Mouse (Mus musculus): ENCODE measurements around the gene Gimap5. TPM values are rescaled to one million over a fixed set of nuclear protein-coding genes. Genes with fewer than 3 reads are reported as not detected.
A peak's percentile ranks its signal among the peaks of the same experiment; 100 is the strongest.

Gene Gimap5
- polyA plus RNA-seq (2016; fragmentation: Nextera tagmentation; extraction: Ambion mirVana), result 1.4 and 1.6 TPM in 2 replicates

DNA sequence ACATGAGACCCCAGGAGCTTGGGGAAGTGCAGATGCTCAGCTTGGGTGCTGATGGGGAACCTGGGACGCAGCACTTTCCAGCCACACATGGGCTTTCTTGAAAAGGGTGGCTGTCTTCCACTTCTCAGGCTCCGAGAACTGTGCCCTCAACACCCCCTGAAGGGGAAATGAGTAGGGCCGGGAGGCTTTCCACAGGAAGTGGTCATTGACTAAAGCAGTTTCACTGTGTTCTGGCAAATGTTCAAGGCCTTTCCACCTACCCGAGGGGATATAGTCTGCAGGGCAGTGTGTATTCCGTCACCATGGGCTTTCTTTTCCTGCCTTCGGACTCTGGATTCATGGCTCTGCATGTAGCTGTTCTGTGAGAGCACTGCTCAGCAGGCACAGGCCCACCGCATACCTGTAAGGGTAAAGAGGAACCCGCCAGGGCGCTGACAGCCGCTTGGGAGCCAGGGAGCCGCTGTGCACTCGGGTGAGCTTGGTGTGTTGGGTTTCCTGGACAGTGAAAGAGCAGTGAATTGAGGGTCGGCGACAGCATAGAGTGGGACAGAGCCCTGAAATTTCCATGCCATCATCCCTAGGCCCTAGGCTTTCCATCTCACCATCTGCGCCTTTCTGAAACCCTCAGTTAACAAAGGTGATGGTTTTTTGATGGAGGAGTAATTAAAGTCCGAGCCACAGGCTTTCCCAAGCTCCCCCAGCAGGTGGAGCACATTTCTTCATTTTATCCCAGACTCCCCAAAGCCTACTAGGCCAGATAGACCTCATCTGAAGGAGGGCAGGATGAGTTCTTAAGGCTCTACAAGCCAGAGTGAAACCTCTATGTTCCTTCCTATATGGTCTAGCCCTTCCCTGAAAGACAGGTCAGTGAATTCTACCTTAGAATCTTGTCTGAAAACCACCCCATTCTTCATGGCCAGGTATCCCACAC is at the start of gene Gimap5:
TSS of gene Gimap5 (plus strand) at position 239 of the 931 bp plus-strand sequence.
- Histone ChIP-seq H3K4me3 (replicated peaks) (no peak within 1 kb of the TSS), H3K4me2 (peak within 1 kb of the TSS; percentile 23; the same call in 1 of the 2 replicates), H3K4me1 (replicated peaks) (peaks cover 11% of the 10 kb centered on the region; the same call in 1 of the 2 replicates), H3K9me3 (no peaks in the 10 kb centered on the region), H3K36me3 (no peaks in the 10 kb centered on the region), H3K27ac (0 out of 2 replicates have a peak within 1 kb of the TSS, but pooled peaks have one; percentile 59), H3K9ac (replicated peaks) (no peak within 1 kb of the TSS), H3K27me3 (peaks cover 46% of the 10 kb centered on the region)
- WGBS, result 48% methylated on average over 16 of the region's 16 CpGs
- ATAC-seq (ENCODE audit: insufficient number of reproducible peaks, insufficient read depth, low FRiP score, low TSS enrichment, low read depth), result no peak

DNA sequence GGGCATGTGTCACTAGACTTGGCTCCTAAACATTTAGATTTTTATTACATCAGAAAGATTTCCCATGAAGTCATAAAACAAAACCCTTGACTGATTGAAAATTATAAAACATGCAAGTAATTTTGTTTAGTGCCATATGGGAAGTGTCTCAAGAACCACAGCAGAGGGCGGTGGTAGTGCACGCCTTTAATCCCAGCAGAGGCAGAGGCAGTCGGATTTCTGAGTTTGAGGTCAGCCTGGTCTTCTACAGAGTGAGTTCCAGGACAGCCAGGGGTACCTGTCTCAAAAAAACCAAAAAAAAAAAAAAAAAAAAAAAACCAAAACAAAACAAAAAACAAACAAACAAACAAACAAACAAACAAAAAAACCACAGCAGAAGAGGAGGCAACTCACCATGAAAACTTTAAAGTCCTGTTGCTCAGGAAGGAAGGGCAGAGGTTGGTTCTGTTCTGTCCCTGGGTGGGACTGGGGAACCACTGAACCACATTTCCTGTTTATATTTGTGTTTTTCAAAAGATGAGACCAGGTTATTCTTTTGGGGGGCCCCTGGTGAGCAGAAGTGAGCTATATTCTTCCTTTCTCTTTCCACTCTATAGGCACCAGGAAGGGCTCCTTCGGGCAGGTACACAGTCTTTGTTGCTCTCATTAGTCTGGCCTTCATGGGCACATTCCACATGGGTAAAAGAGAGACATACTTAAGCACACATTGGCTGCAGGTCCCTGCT is 49.0 kb upstream of the Gimap5 start:
- no peaks in the 10 kb centered on the region for H3K27me3 ChIP-seq
- H3K4me1 ChIP-seq (replicated peaks), result no peaks in the 10 kb centered on the region
- ATAC-seq (ENCODE audit: insufficient number of reproducible peaks, insufficient read depth, low FRiP score, low TSS enrichment, low read depth), result no peak
- H3K36me3 ChIP-seq, result no peaks in the 10 kb centered on the region
- no peak overlapping the region for H3K9ac ChIP-seq (replicated peaks)
- H3K27ac ChIP-seq, result no peak overlapping the region
- 83% methylated on average over 4 of the region's 4 CpGs for WGBS
- 0 out of 2 replicates have a peak, but pooled peaks cover 6% of the 10 kb centered on the region for H3K9me3 ChIP-seq
- H3K4me3 ChIP-seq (replicated peaks), result no peak overlapping the region
- no peak overlapping the region for H3K4me2 ChIP-seq

DNA sequence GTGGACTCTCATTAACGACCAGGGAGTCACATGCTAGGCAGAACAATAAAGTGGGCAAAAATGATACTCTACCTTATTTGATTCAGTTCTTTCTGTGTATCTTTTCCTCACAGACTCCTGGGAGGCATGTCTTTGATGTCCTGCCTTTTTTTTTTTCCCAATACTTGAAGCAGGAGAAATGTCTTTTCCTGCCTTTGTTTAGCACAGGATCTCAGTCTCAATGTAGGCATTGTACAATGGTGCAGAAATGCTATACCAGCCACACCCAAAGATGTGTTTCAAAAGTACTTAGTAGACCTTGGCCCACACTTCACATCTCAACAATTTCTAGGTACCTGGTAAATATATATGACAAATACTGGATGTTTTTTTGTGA is 48.5 kb upstream of the Gimap5 start:
- H3K9me3 ChIP-seq, result 0 out of 2 replicates have a peak, but pooled peaks cover 6% of the 10 kb centered on the region
- H3K4me1 ChIP-seq (replicated peaks), result no peaks in the 10 kb centered on the region
- no peak for ATAC-seq (ENCODE audit: insufficient number of reproducible peaks, insufficient read depth, low FRiP score, low TSS enrichment, low read depth)
- no peaks in the 10 kb centered on the region for H3K36me3 ChIP-seq
- H3K27ac ChIP-seq, result no peak overlapping the region
- H3K4me2 ChIP-seq, result no peak overlapping the region
- H3K27me3 ChIP-seq, result no peaks in the 10 kb centered on the region
- 58% methylated on average over 1 of the region's 1 CpGs for WGBS
- no peak overlapping the region for H3K4me3 ChIP-seq (replicated peaks)
- H3K9ac ChIP-seq (replicated peaks), result no peak overlapping the region

DNA sequence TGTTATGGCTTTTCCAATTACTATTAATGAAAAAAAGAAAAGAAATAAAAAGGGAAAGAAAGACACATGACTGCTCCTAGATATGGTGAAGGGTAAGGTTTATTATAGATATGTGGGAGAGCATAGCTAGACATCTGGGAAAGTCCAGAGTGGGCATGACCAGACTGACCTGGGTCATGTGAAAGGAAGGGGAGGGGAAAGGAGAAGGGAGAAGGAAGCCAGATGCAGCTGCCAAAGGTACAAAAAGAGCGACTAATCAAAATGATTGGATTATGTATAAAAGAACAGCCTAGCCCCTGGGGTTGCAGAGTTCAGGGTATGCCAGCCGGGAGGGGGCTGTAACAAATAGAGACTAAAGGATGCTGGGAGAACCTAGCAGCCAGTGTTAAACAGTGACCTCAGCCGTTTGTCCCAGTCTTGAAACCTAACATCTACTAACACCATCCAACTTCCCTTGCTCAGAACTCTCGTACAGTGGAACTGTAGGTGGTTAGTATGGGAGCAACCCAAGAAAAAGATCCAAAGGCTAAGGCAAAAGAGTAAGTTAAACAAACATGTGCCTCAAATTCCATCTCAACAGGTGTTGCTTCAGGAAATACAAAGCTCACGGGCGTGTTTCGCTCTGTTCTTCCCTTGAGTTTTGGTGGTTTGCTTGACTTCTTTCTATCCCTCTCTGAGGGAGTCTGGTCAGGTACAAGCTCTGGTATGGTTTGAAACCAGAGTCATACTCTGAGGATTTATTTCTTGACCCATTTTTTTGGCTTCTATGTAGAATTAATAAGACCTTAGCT is 47.7 kb upstream of the Gimap5 start:
- Histone ChIP-seq H3K4me2 (no peak overlapping the region), H3K4me3 (replicated peaks) (no peak overlapping the region), H3K27me3 (no peaks in the 10 kb centered on the region), H3K27ac (no peak overlapping the region), H3K9me3 (0 out of 2 replicates have a peak, but pooled peaks cover 6% of the 10 kb centered on the region), H3K36me3 (no peaks in the 10 kb centered on the region), H3K9ac (replicated peaks) (no peak overlapping the region), H3K4me1 (replicated peaks) (no peaks in the 10 kb centered on the region)
- no peak for ATAC-seq (ENCODE audit: insufficient number of reproducible peaks, insufficient read depth, low FRiP score, low TSS enrichment, low read depth)
- WGBS, result 85% methylated on average over 7 of the region's 7 CpGs

DNA sequence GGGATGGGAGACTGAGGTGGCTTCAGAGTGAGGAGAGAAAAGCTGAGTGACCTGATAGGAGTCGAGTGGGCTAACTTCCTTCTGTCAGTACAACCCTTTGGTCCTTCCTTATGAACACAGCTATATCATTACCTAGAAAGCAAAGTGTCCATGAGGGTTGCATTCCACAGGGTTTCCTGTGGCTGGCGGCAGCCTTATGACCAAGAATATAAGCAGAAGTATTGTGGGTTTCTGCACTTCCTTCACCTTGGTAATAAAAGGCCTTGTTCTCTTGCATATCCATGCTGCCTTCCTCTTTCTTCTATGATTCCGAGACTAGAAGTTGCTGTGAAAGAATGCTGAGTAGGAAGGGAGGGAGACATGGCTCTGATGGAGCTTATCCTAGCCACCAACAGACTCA is 47.1 kb upstream of the Gimap5 start:
- 83% methylated on average over 3 of the region's 3 CpGs for WGBS
- no peaks in the 10 kb centered on the region for H3K4me1 ChIP-seq (replicated peaks)
- H3K4me2 ChIP-seq, result no peak overlapping the region
- no peaks in the 10 kb centered on the region for H3K36me3 ChIP-seq
- no peak overlapping the region for H3K9ac ChIP-seq (replicated peaks)
- H3K27me3 ChIP-seq, result no peaks in the 10 kb centered on the region
- 0 out of 2 replicates have a peak, but pooled peaks cover 6% of the 10 kb centered on the region for H3K9me3 ChIP-seq
- no peak overlapping the region for H3K27ac ChIP-seq
- H3K4me3 ChIP-seq (replicated peaks), result no peak overlapping the region
- no peak for ATAC-seq (ENCODE audit: insufficient number of reproducible peaks, insufficient read depth, low FRiP score, low TSS enrichment, low read depth)

DNA sequence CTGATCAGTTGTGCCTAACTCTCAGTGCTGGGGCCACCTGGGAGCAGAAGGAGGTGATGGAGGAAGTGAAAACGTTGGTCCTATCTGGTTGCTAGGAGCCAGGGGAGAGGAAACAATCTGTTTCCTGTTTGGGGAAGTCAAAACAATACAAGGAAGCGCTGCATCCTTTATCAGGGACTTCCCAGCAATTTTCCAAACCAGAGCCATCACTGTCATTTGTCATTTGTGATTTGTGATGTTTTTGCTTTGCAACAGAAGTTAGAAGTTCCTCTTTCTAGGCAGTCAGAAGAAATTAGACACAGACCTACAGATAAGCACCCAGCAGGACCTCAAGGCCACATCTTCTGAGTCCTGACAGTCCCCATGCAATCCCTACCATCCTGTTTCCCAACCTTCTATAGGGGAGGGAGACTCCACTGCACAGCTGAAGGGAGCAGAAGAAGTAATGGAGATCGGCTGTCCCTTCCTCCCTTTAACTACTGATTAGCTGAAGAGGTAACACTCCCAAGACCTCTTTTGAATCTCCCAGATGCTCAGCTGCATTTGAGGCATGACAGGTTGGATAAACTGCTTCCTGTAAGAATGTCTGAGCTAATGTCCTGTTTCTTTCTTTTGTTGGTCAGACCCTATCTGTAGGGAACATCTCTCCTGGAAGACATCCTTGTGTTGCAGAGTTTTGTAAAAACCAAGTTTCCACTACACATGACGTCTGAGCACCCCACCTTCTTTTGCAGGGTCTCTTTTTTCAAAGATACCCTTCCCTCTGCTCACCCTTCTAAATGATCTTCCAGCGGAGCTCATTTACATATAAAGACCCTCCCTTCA is 45.5 kb upstream of the Gimap5 start:
- Histone ChIP-seq H3K4me2 (no peak overlapping the region), H3K27ac (no peak overlapping the region), H3K4me1 (replicated peaks) (no peaks in the 10 kb centered on the region), H3K9ac (replicated peaks) (no peak overlapping the region), H3K4me3 (replicated peaks) (no peak overlapping the region), H3K9me3 (no peaks in the 10 kb centered on the region), H3K36me3 (no peaks in the 10 kb centered on the region), H3K27me3 (no peaks in the 10 kb centered on the region)
- 55% methylated on average over 5 of the region's 5 CpGs for WGBS
- no peak for ATAC-seq (ENCODE audit: insufficient number of reproducible peaks, insufficient read depth, low FRiP score, low TSS enrichment, low read depth)

DNA sequence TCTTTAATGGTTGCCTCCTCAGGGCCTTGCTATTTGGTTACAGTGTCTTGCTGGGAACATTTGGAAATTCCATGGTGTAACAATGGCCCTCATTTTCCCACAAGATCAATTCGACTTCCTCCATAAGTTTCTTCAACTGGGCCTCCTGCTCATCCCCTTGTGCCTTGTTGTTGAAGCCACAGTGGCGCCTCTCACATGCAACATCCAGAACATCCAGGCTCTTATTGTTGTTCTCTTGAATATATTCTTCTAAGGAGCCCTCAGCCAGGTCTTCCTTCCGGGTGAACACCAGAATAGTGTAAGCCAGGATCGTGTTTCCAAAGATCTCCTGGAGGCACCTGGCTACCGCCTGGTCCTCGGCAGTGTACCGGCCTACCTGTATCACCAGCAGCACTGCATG is 43.9 kb upstream of the Gimap5 start:
- Histone ChIP-seq H3K4me3 (replicated peaks) (no peak overlapping the region), H3K27ac (no peak overlapping the region), H3K9me3 (no peaks in the 10 kb centered on the region), H3K9ac (replicated peaks) (no peak overlapping the region), H3K36me3 (no peaks in the 10 kb centered on the region), H3K4me1 (replicated peaks) (no peaks in the 10 kb centered on the region), H3K4me2 (no peak overlapping the region), H3K27me3 (no peaks in the 10 kb centered on the region)
- 90% methylated on average over 7 of the region's 7 CpGs for WGBS
- no peak for ATAC-seq (ENCODE audit: insufficient number of reproducible peaks, insufficient read depth, low FRiP score, low TSS enrichment, low read depth)

DNA sequence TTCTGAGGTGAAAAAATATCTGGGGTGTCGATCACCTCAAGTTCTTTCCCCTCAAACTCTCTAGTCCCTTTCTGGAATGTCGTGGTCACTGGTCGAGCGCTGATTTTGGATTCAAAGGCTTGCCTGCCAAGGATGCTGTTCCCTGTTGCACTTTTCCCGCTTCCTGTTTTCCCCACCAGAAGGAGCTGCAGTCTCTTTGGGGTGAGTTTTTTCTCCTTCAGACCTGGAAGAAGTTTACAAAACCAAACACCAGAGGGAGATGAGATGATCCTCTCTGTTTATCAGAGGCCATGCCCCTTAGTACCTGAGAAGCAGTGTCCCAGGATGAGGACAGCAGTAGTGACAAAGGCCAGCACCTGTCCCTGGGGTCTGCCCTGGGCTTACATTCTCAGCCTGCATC is 43.4 kb upstream of the Gimap5 start:
- no peaks in the 10 kb centered on the region for H3K36me3 ChIP-seq
- no peaks in the 10 kb centered on the region for H3K27me3 ChIP-seq
- H3K4me3 ChIP-seq (replicated peaks), result no peak overlapping the region
- H3K27ac ChIP-seq, result no peak overlapping the region
- no peaks in the 10 kb centered on the region for H3K4me1 ChIP-seq (replicated peaks)
- H3K9me3 ChIP-seq, result no peaks in the 10 kb centered on the region
- no peak for ATAC-seq (ENCODE audit: insufficient number of reproducible peaks, insufficient read depth, low FRiP score, low TSS enrichment, low read depth)
- no peak overlapping the region for H3K4me2 ChIP-seq
- no peak overlapping the region for H3K9ac ChIP-seq (replicated peaks)
- WGBS, result 69% methylated on average over 5 of the region's 5 CpGs

DNA sequence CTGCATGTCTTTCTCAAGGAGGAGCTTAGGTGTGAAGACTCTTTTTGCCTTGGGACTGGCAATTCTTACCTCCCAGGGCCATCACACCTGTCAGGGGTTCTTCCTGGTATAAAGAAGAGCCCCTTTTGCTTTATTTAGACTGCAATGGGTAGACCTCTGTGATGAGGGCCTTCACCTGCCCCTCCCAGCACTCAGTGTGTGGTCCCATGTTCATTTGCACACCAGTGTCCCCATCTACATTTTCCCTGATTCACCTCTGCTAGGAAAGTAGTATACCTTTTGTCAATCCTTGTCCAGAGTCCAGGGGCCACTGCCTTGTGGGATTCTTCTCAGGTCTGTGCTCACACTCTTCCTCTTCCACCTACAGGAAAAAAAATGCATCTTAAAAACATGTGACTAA is 41.9 kb upstream of the Gimap5 start:
- no peaks in the 10 kb centered on the region for H3K36me3 ChIP-seq
- H3K4me3 ChIP-seq (replicated peaks), result no peak overlapping the region
- H3K9ac ChIP-seq (replicated peaks), result no peak overlapping the region
- ATAC-seq (ENCODE audit: insufficient number of reproducible peaks, insufficient read depth, low FRiP score, low TSS enrichment, low read depth), result no peak
- no peaks in the 10 kb centered on the region for H3K9me3 ChIP-seq
- no peaks in the 10 kb centered on the region for H3K27me3 ChIP-seq
- no peaks in the 10 kb centered on the region for H3K4me1 ChIP-seq (replicated peaks)
- no peak overlapping the region for H3K27ac ChIP-seq
- H3K4me2 ChIP-seq, result no peak overlapping the region

DNA sequence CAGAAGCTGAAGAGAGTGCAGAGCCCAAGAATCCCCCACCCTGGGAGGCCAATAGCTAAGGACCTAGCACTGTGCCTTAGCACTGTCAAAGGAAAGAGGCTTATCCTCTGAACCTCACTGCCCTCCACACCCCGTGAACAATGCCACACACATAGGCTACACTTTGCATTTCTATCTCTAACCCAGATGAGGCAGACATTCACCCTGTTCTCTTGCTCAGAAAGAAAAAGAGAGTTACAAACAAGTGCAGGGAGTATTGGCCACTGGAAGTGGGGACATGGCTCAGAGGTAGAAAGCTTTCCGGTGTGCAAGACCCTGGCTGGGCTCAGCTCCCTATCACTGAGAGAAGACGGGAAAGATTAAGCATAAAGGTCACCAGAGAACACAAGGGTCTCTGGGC is 39.9 kb upstream of the Gimap5 start:
- Histone ChIP-seq H3K27me3 (no peaks in the 10 kb centered on the region), H3K9ac (replicated peaks) (no peak overlapping the region), H3K4me2 (no peak overlapping the region; the same call in 1 of the 2 replicates), H3K4me3 (replicated peaks) (no peak overlapping the region), H3K9me3 (no peaks in the 10 kb centered on the region), H3K27ac (no peak overlapping the region), H3K4me1 (replicated peaks) (no peaks in the 10 kb centered on the region), H3K36me3 (no peaks in the 10 kb centered on the region)
- WGBS, result 67% methylated on average over 3 of the region's 3 CpGs
- no peak for ATAC-seq (ENCODE audit: insufficient number of reproducible peaks, insufficient read depth, low FRiP score, low TSS enrichment, low read depth)
